Mouse (Mus musculus) MEL (cell line): ENCODE data around the gene Serinc3.

Source experiments
- CTCF ChIP-seq, 3 experiments: IDR thresholded peaks in 2 of 3; conservative IDR thresholded peaks in 1 of 3; 2 replicates each; pipeline ENCODE4 v1.5.1; 2011 to 2012; ENCODE audit warnings: low read length in 3 of 3, low read depth in 2 of 3, mild to moderate bottlenecking in 2 of 3, improper control_type of control experiment in 1 of 3, inconsistent platforms in 1 of 3, mixed read lengths in 1 of 3, moderate library complexity in 1 of 3; ENCODE audit not compliant: control insufficient read depth in 1 of 3, insufficient read depth in 1 of 3, poor library complexity in 1 of 3, severe bottlenecking in 1 of 3
- ELF1 ChIP-seq: IDR thresholded peaks from 2 replicates; pipeline ENCODE4 v1.6.1; 2014; ENCODE audit warnings: low read depth, mild to moderate bottlenecking, inconsistent platforms, low read length, improper control_type of control experiment, moderate library complexity
- EP300 ChIP-seq, 2 experiments: IDR thresholded peaks; 2 replicates each; pipeline ENCODE4 v1.6.1; 2011; ENCODE audit warnings: improper control_type of control experiment in 2 of 2, low read length in 2 of 2, low read depth in 1 of 2, mild to moderate bottlenecking in 1 of 2
- KAT2A ChIP-seq: conservative IDR thresholded peaks from 2 replicates; pipeline ENCODE4 v1.6.1; 2012; ENCODE audit warnings: low read depth, low read length, improper control_type of control experiment, inconsistent platforms
- MAFK ChIP-seq: IDR thresholded peaks from 2 replicates; pipeline ENCODE4 v1.6.1; 2011; ENCODE audit warnings: low read depth, mild to moderate bottlenecking, low read length, improper control_type of control experiment, borderline replicate concordance
- MEF2A ChIP-seq: IDR thresholded peaks from 2 replicates; pipeline ENCODE4 v1.6.1; 2014; ENCODE audit warnings: low read depth, mild to moderate bottlenecking, inconsistent platforms, low read length, improper control_type of control experiment; ENCODE audit not compliant: poor library complexity, insufficient replicate concordance, severe bottlenecking; ENCODE audit errors: extremely low read depth
- NELFE ChIP-seq: IDR thresholded peaks from 2 replicates; pipeline ENCODE4 v1.6.1; 2011; ENCODE audit warnings: low read depth, low read length, improper control_type of control experiment
- POLR2A ChIP-seq, 2 experiments: IDR thresholded peaks; 2 replicates each; pipeline ENCODE4 v1.6.1; 2011 to 2012; ENCODE audit warnings: low read length in 2 of 2, mild to moderate bottlenecking in 2 of 2, control low read depth in 1 of 2, improper control_type of control experiment in 1 of 2, low read depth in 1 of 2, moderate library complexity in 1 of 2; ENCODE audit not compliant: control insufficient read depth in 1 of 2, insufficient read depth in 1 of 2, poor library complexity in 1 of 2
- USF2 ChIP-seq, 2 experiments: IDR thresholded peaks; 2 replicates each; pipeline ENCODE4 v1.6.1; 2011 to 2012; ENCODE audit warnings: improper control_type of control experiment in 2 of 2, low read length in 2 of 2, borderline replicate concordance in 1 of 2, inconsistent platforms in 1 of 2, low read depth in 1 of 2, mild to moderate bottlenecking in 1 of 2; ENCODE audit not compliant: insufficient read depth in 1 of 2

GRCm38 (mm10) chr2:163642685-163643575, 2.0 kb downstream of the Serinc3 start:
- TF ChIP-seq POLR2A (IDR thresholded peaks at IDR 0.05; ENCODE audit: control insufficient read depth in 1 of 2, insufficient read depth in 1 of 2, low read depth in 1 of 2, low read length in 2 of 2, poor library complexity in 1 of 2) (peak; percentile 90 to 99), EP300 (IDR thresholded peaks at IDR 0.05; ENCODE audit: low read depth in 1 of 2, low read length in 2 of 2) (peak; percentile 98 to 99), NELFE (peak; percentile 80; the same call in 1 of the 2 replicates), CTCF (IDR thresholded peaks at IDR 0.05 in 2 of 3, conservative IDR thresholded peaks at IDR 0.05 in 1 of 3; ENCODE audit: control insufficient read depth in 1 of 3, insufficient read depth in 1 of 3, low read depth in 2 of 3, low read length in 3 of 3, poor library complexity in 1 of 3, severe bottlenecking in 1 of 3) (no peak), MAFK (no peak), ELF1 (0 out of 2 replicates have a peak, but pooled peaks have one; percentile 32), MEF2A (no peak), USF2 (IDR thresholded peaks at IDR 0.05; ENCODE audit: borderline replicate concordance in 1 of 2, insufficient read depth in 1 of 2, low read depth in 1 of 2, low read length in 2 of 2) (no peak), KAT2A (no peak; the same call in 1 of the 2 replicates)
